Mouse (Mus musculus): ENCODE results near the gene Sec14l3.

Gene Sec14l3

GRCm38 (mm10) chr11:4060866-4061575 is 3.6 kb upstream of the Sec14l3 start:
- DNase-seq (ENCODE audit: low spot score) = no peak

- DNase-seq (ENCODE audit: low spot score) = no peak
These were observed 2.1 kb upstream of the Sec14l3 start for GRCm38 (mm10) chr11:4062523-4062922.

- DNase-seq (ENCODE audit: low spot score) = no peak
These were observed 1.7 kb upstream of the Sec14l3 start for GRCm38 (mm10) chr11:4062981-4063380.

- peak; percentile 36 for DNase-seq (ENCODE audit: low spot score)
These were observed 5.0 kb downstream of the Sec14l3 start for GRCm38 (mm10) chr11:4069664-4070063.

GRCm38 (mm10) chr11:4076633-4077032 is 12.0 kb downstream of the Sec14l3 start:
- no peak for DNase-seq (ENCODE audit: low spot score)

GRCm38 (mm10) chr11:4078267-4078933 is 13.8 kb downstream of the Sec14l3 start:
- no peak for DNase-seq (ENCODE audit: low spot score)

- peak; percentile 83 for DNase-seq (ENCODE audit: low spot score)
These were observed 15.6 kb downstream of the Sec14l3 start for GRCm38 (mm10) chr11:4080219-4080618.

- peak; percentile 83 for DNase-seq (ENCODE audit: low spot score)
These were observed 18.9 kb downstream of the Sec14l3 start for GRCm38 (mm10) chr11:4083316-4084078.

GRCm38 (mm10) chr11:4086246-4086645 is 21.6 kb downstream of the Sec14l3 start:
- no peak for DNase-seq (ENCODE audit: low spot score)

- DNase-seq (ENCODE audit: low spot score) = peak; percentile 62
These were observed 22.6 kb downstream of the Sec14l3 start for GRCm38 (mm10) chr11:4087267-4087666.

GRCm38 (mm10) chr11:4093459-4094377 is 29.1 kb downstream of the Sec14l3 start:
- DNase-seq (ENCODE audit: low spot score) = no peak

- DNase-seq (ENCODE audit: low spot score) = peak; percentile 84
These were observed 29.9 kb downstream of the Sec14l3 start for GRCm38 (mm10) chr11:4094378-4095170.

- DNase-seq (ENCODE audit: low spot score) = peak; percentile 69
These were observed 30.8 kb downstream of the Sec14l3 start, which contains the start of gene Mtfp1 for GRCm38 (mm10) chr11:4095171-4096053. Mtfp1 (minus strand) TSS chr11:4095445.

- DNase-seq (ENCODE audit: low spot score) = peak; percentile 99
These were observed 31.7 kb downstream of the Sec14l3 start for GRCm38 (mm10) chr11:4096054-4096984.

GRCm38 (mm10) chr11:4097091-4097621 is 32.5 kb downstream of the Sec14l3 start:
- DNase-seq (ENCODE audit: low spot score) = no peak

GRCm38 (mm10) chr11:4098120-4098519 is 33.5 kb downstream of the Sec14l3 start:
- DNase-seq (ENCODE audit: low spot score) = no peak

GRCm38 (mm10) chr11:4098816-4099215 is 34.2 kb downstream of the Sec14l3 start:
- DNase-seq (ENCODE audit: low spot score) = no peak

GRCm38 (mm10) chr11:4099447-4099846 is 34.8 kb downstream of the Sec14l3 start:
- DNase-seq (ENCODE audit: low spot score) = no peak

Data from layer of hippocampus, adult 11-12 months (tissue).